Mouse (Mus musculus) embryonic facial prominence, embryonic 14.5 days (tissue): ENCODE results near the gene Inhbe. TPM values are rescaled to one million over a fixed set of nuclear protein-coding genes. Genes with fewer than 3 reads are reported as not detected.
"Not testable (repeated sequence)": the region's sequence is repeated elsewhere in the genome, so short reads cannot be mapped to it uniquely, and the experiment has no call there.

ENCODE experiments used
- ATAC-seq: fragments of 200-750 bp; cut with Nextera tagmentation; 2 replicates; pipeline ENCODE4 v1.8.0; 2017; ENCODE audit warnings: low read depth, moderate number of reproducible peaks, moderate TSS enrichment
- DNase-seq: peaks from one replicate; pipeline ENCODE4 v3.0.0-alpha.2; 2015; ENCODE audit warnings: low spot score
- H3K27ac ChIP-seq: fragments of 300-500 bp; sonication (generic); replicated peaks from 2 replicates; pipeline ENCODE4 v1.5.1; 2014; ENCODE audit warnings: low read depth, mild to moderate bottlenecking, low read length, moderate library complexity
- H3K27me3 ChIP-seq: fragments of 300-500 bp; sonication (generic); replicated peaks from 2 replicates; pipeline ENCODE4 v1.6.1; 2014; ENCODE audit warnings: low read length; ENCODE audit not compliant: control insufficient read depth, insufficient read depth
- H3K36me3 ChIP-seq: fragments of 300-500 bp; sonication (generic); 2 replicates; pipeline ENCODE4 v1.6.1; 2014; ENCODE audit warnings: low read length, mixed read lengths; ENCODE audit not compliant: control insufficient read depth, insufficient read depth
- H3K4me1 ChIP-seq: fragments of 300-500 bp; sonication (generic); 2 replicates; pipeline ENCODE4 v1.6.1; 2014; ENCODE audit warnings: antibody characterized with exemption, low read length; ENCODE audit not compliant: control insufficient read depth, insufficient read depth
- H3K4me2 ChIP-seq: fragments of 300-500 bp; sonication (generic); 2 replicates; pipeline ENCODE4 v1.6.1; 2014; ENCODE audit warnings: low read depth, mild to moderate bottlenecking, low read length, moderate library complexity, mixed read lengths
- H3K4me3 ChIP-seq: fragments of 300-500 bp; sonication (generic); 2 replicates; pipeline ENCODE4 v1.5.1; 2014; ENCODE audit warnings: low read depth, mild to moderate bottlenecking, low read length
- H3K9ac ChIP-seq: fragments of 300-500 bp; sonication (generic); 2 replicates; pipeline ENCODE4 v1.6.1; 2014; ENCODE audit warnings: low read depth, mild to moderate bottlenecking, low read length, moderate library complexity, mixed read lengths
- H3K9me3 ChIP-seq: fragments of 300-500 bp; sonication (generic); 2 replicates; pipeline ENCODE4 v1.6.1; 2016; ENCODE audit warnings: low read length; ENCODE audit not compliant: control insufficient read depth
- WGBS: fragments of 180-500 bp; shearing (Covaris S2); extraction: QIAGEN DNeasy Blood & Tissue Kit; methylation state at CpG from one replicate; pipeline ENCODE4 v1.1.7; 2014; 5-methylcytosine and 5-hydroxymethylcytosine counted together
- polyA plus RNA-seq: library from polyadenylated mRNA; unstranded; fragments of >200 nt; fragmentation: Nextera tagmentation; extraction: Ambion mirVana; gene quantifications from 2 replicates; pipeline ENCODE4 v1.2.1, GENCODE M21; 2014

Inhbe gene
- polyA plus RNA-seq, 1 experiment from 2014 or later, result not detected

- peak; percentile 62 for DNase-seq
- H3K4me1 ChIP-seq, result peaks cover 5% of the 10 kb centered on the region
- no peaks in the 10 kb centered on the region for H3K27me3 ChIP-seq
- H3K4me2 ChIP-seq, result peak overlapping the region; percentile 59
- H3K9me3 ChIP-seq, result no peaks in the 10 kb centered on the region
- peak overlapping the region; percentile 87 for H3K4me3 ChIP-seq
- H3K36me3 ChIP-seq, result peaks cover 35% of the 10 kb centered on the region
- 34% methylated on average over 23 of the region's 23 CpGs for WGBS
- ATAC-seq, result peak; percentile 47
- H3K27ac ChIP-seq, result peak overlapping the region; percentile 77
- H3K9ac ChIP-seq, result peak overlapping the region; percentile 90
Observed at GRCm38 (mm10) chr10:127310523-127311475, 43.4 kb downstream of the Inhbe start.

GRCm38 (mm10) chr10:127309167-127309566 is 45.0 kb downstream of the Inhbe start:
- 94% methylated on average over 3 of the region's 3 CpGs for WGBS
- H3K9ac ChIP-seq, H3K27ac ChIP-seq, H3K9me3 ChIP-seq, H3K27me3 ChIP-seq, H3K4me3 ChIP-seq, H3K4me1 ChIP-seq, H3K4me2 ChIP-seq, ATAC-seq, DNase-seq: not testable (repeated sequence)
- peaks cover 51% of the 10 kb centered on the region for H3K36me3 ChIP-seq

- ATAC-seq (no peak), DNase-seq (no peak)
- H3K4me1 ChIP-seq, result no peaks in the 10 kb centered on the region
- H3K4me2 ChIP-seq, result no peak overlapping the region
- 91% methylated on average over 11 of the region's 11 CpGs for WGBS
- no peaks in the 10 kb centered on the region for H3K27me3 ChIP-seq
- H3K27ac ChIP-seq, result no peak overlapping the region
- no peak overlapping the region for H3K9ac ChIP-seq
- no peak overlapping the region for H3K4me3 ChIP-seq
- H3K9me3 ChIP-seq, result no peaks in the 10 kb centered on the region
- H3K36me3 ChIP-seq, result peaks cover 100% of the 10 kb centered on the region
Observed at GRCm38 (mm10) chr10:127303136-127303535, 51.1 kb downstream of the Inhbe start.

GRCm38 (mm10) chr10:127300361-127300760 is 53.9 kb downstream of the Inhbe start:
- H3K4me1 ChIP-seq, result no peaks in the 10 kb centered on the region
- ATAC-seq (no peak), DNase-seq (no peak)
- no peak overlapping the region for H3K27ac ChIP-seq
- no peak overlapping the region for H3K4me2 ChIP-seq
- H3K9me3 ChIP-seq, result no peaks in the 10 kb centered on the region
- no peak overlapping the region for H3K9ac ChIP-seq
- 92% methylated on average over 6 of the region's 6 CpGs for WGBS
- H3K27me3 ChIP-seq, result no peaks in the 10 kb centered on the region
- no peak overlapping the region for H3K4me3 ChIP-seq
- peaks cover 99% of the 10 kb centered on the region for H3K36me3 ChIP-seq

Other genes starting within 250 kb of the Inhbe start
- gene Os9, start 233.3 kb downstream of the Inhbe start, polyA plus RNA-seq, result 59.3 and 62.9 TPM in 2 replicates
- gene B4galnt1, start 189.2 kb downstream of the Inhbe start, polyA plus RNA-seq, result 9.0 and 9.8 TPM in 2 replicates
- 0.86 and 1.7 TPM in 2 replicates for gene Slc26a10, start 173.8 kb downstream of the Inhbe start, polyA plus RNA-seq
- gene Arhgef25, start 164.3 kb downstream of the Inhbe start, polyA plus RNA-seq, result 76.7 and 87.7 TPM in 2 replicates
- 112 and 120 TPM in 2 replicates for gene Dtx3, start 158.7 kb downstream of the Inhbe start, polyA plus RNA-seq
- gene Pip4k2c, start 142.8 kb downstream of the Inhbe start, polyA plus RNA-seq, result 19.3 and 20.7 TPM in 2 replicates
- 13.7 and 14.6 TPM in 2 replicates for gene Kif5a, start 91.1 kb downstream of the Inhbe start, polyA plus RNA-seq
- gene Dctn2, start 88.0 kb downstream of the Inhbe start, polyA plus RNA-seq, result 166 and 186 TPM in 2 replicates
- 15.8 and 17.6 TPM in 2 replicates for gene Mbd6, start 65.4 kb downstream of the Inhbe start, polyA plus RNA-seq
- gene Mars, start 42.6 kb downstream of the Inhbe start, polyA plus RNA-seq, result 106 and 108 TPM in 2 replicates
- 3.7 and 4.4 TPM in 2 replicates for gene Arhgap9, start 32.4 kb downstream of the Inhbe start, polyA plus RNA-seq
- gene Gli1, start 12.4 kb downstream of the Inhbe start, polyA plus RNA-seq, result 10.2 and 11.7 TPM in 2 replicates
- not detected in 2 replicates for gene Inhbc, start 16.0 kb upstream of the Inhbe start, polyA plus RNA-seq
- 27.8 and 29.8 TPM in 2 replicates for gene R3hdm2, start 25.9 kb upstream of the Inhbe start, polyA plus RNA-seq
- gene Stac3, start 147.3 kb upstream of the Inhbe start, polyA plus RNA-seq, result 5.0 and 5.2 TPM in 2 replicates
- 57.7 and 91.9 TPM in 2 replicates for gene Ndufa4l2, start 160.6 kb upstream of the Inhbe start, polyA plus RNA-seq
- 80.0 and 89.4 TPM in 2 replicates for gene Shmt2, start 168.0 kb upstream of the Inhbe start, polyA plus RNA-seq
- gene Nxph4, start 180.1 kb upstream of the Inhbe start, polyA plus RNA-seq, result 5.2 and 6.1 TPM in 2 replicates